Mouse (Mus musculus) layer of hippocampus, postnatal 14 days (tissue): ENCODE data around the gene Slc6a17. TPM values are rescaled to one million over a fixed set of nuclear protein-coding genes. Genes with fewer than 3 reads are reported as not detected.

ENCODE experiments used
- DNase-seq, 2 experiments: peaks; one replicate each; pipeline ENCODE4 v3.0.0; 2021 to 2022; ENCODE audit warnings: low spot score in 2 of 2, mixed read lengths in 1 of 2
- total RNA-seq, 2 experiments: library from RNA; stranded (reverse); gene quantifications; 2 replicates each; pipeline ENCODE4 v1.2.3; 2021

Slc6a17 gene
- total RNA-seq, 2 experiments from 2014 or later, result 281 to 304 TPM

- peak; percentile 71 to 84 for DNase-seq
These were observed 10.7 kb upstream of the Slc6a17 start for GRCm38 (mm10) chr3:107528401-107529118.

- DNase-seq, result no peak
These were observed 6.7 kb upstream of the Slc6a17 start for GRCm38 (mm10) chr3:107524547-107524946.

- DNase-seq, result no peak
These were observed 3.1 kb upstream of the Slc6a17 start for GRCm38 (mm10) chr3:107520931-107521330.

- no peak for DNase-seq
These were observed 815 bp downstream of the Slc6a17 start for GRCm38 (mm10) chr3:107516776-107517630.

- DNase-seq, result no peak
These were observed 1.8 kb downstream of the Slc6a17 start for GRCm38 (mm10) chr3:107515989-107516388.

- no peak for DNase-seq
These were observed 6.4 kb downstream of the Slc6a17 start for GRCm38 (mm10) chr3:107511416-107511815.

GRCm38 (mm10) chr3:107508696-107509095 lies 9.1 kb downstream of the Slc6a17 start:
- no peak for DNase-seq

GRCm38 (mm10) chr3:107507966-107508365 lies 9.9 kb downstream of the Slc6a17 start:
- DNase-seq, result no peak

- no peak for DNase-seq
These were observed 11.3 kb downstream of the Slc6a17 start for GRCm38 (mm10) chr3:107506531-107506930.

- DNase-seq, result peak in 1 of 2 experiments; percentile 64
These were observed 12.1 kb downstream of the Slc6a17 start for GRCm38 (mm10) chr3:107505464-107506367.

- no peak for DNase-seq
These were observed 13.3 kb downstream of the Slc6a17 start for GRCm38 (mm10) chr3:107504542-107504941.

- DNase-seq, result no peak
These were observed 14.1 kb downstream of the Slc6a17 start for GRCm38 (mm10) chr3:107503716-107504115.

GRCm38 (mm10) chr3:107501702-107502151 lies 16.1 kb downstream of the Slc6a17 start:
- DNase-seq, result peak in 1 of 2 experiments; percentile 68

GRCm38 (mm10) chr3:107500301-107500700 lies 17.5 kb downstream of the Slc6a17 start:
- no peak for DNase-seq

GRCm38 (mm10) chr3:107496086-107496850 lies 21.6 kb downstream of the Slc6a17 start:
- DNase-seq, result no peak

- DNase-seq, result no peak
These were observed 22.3 kb downstream of the Slc6a17 start for GRCm38 (mm10) chr3:107495524-107495923.

GRCm38 (mm10) chr3:107491459-107491858 lies 26.4 kb downstream of the Slc6a17 start:
- DNase-seq, result peak; percentile 95 to 96

- DNase-seq, result no peak
These were observed 29.2 kb downstream of the Slc6a17 start for GRCm38 (mm10) chr3:107488637-107489036.

GRCm38 (mm10) chr3:107483290-107483689 lies 34.5 kb downstream of the Slc6a17 start:
- no peak for DNase-seq

GRCm38 (mm10) chr3:107480660-107481059 lies 37.2 kb downstream of the Slc6a17 start:
- DNase-seq, result no peak
